8 mouse cellular contexts compared by ENCODE assay signal in genomic region chr13:42303180-42303929, GRCm38 (mm10). TPM values are rescaled to one million over a fixed set of nuclear protein-coding genes. Genes with fewer than 3 reads are reported as not detected.
DNase-seq lines count a peak whose midpoint lies in the region; ATAC-seq and TF ChIP-seq lines count a peak whose summit lies in the region.

No protein-coding gene starts in this region.

- peaks cover 69% of the 10 kb centered on the region for H3K27me3 ChIP-seq in embryonic facial prominence, embryonic 10.5 days (replicated peaks; ENCODE audit: low read depth, poor library complexity, severe bottlenecking)
- H3K27me3 ChIP-seq in intestine, postnatal 0 days (replicated peaks; ENCODE audit: control insufficient read depth, insufficient read depth, low read length): no peaks in the 10 kb centered on the region

- peak; percentile 79 for TF ChIP-seq CTCF in intestine, postnatal 0 days (IDR thresholded peaks at IDR 0.05; ENCODE audit: low read depth)

- 31% methylated on average over 11 of the region's 11 CpGs for WGBS in embryonic facial prominence, embryonic 10.5 days
- 26% methylated on average over 11 of the region's 11 CpGs for WGBS in intestine, postnatal 0 days

- 0 out of 2 replicates have a peak overlapping the region, but pooled peaks have one; percentile 16 for H3K4me3 ChIP-seq in embryonic facial prominence, embryonic 10.5 days
- peak overlapping the region; percentile 52 for H3K4me3 ChIP-seq in intestine, postnatal 0 days (ENCODE audit: low read depth, low read length)

- peak; percentile 53; the same call in 1 of the 2 replicates for ATAC-seq in intestine, postnatal 0 days

- no peaks in the 10 kb centered on the region for H3K36me3 ChIP-seq in embryonic facial prominence, embryonic 10.5 days (replicated peaks)
- H3K36me3 ChIP-seq in intestine, postnatal 0 days (ENCODE audit: control insufficient read depth, insufficient read depth): 0 out of 2 replicates have a peak, but pooled peaks cover 3% of the 10 kb centered on the region

- H3K27ac ChIP-seq in embryonic facial prominence, embryonic 10.5 days (replicated peaks): 0 out of 2 replicates have a peak overlapping the region, but pooled peaks have one; percentile 14
- no peak overlapping the region for H3K27ac ChIP-seq in intestine, postnatal 0 days (ENCODE audit: low read depth, low read length)

- peak overlapping the region; percentile 26; the same call in 1 of the 2 replicates for H3K9ac ChIP-seq in intestine, postnatal 0 days (ENCODE audit: low read depth, low read length)

- H3K4me1 ChIP-seq in embryonic facial prominence, embryonic 10.5 days: peaks cover 47% of the 10 kb centered on the region
- H3K4me1 ChIP-seq in intestine, postnatal 0 days (replicated peaks; ENCODE audit: control insufficient read depth, insufficient read depth, low read length): 0 out of 2 replicates have a peak, but pooled peaks cover 9% of the 10 kb centered on the region

- no peaks in the 10 kb centered on the region for H3K9me3 ChIP-seq in embryonic facial prominence, embryonic 10.5 days
- no peaks in the 10 kb centered on the region for H3K9me3 ChIP-seq in intestine, postnatal 0 days (ENCODE audit: control insufficient read depth)

- peak; percentile 92 for DNase-seq in heart, adult 11 months
- no peak for DNase-seq in heart, postnatal 25 days (ENCODE audit: low spot score)
- DNase-seq in embryonic facial prominence, embryonic 10.5 days (ENCODE audit: low spot score): no peak
- DNase-seq in lung, postnatal 4 days: peak; percentile 23 to 26
- DNase-seq in layer of hippocampus, adult 9-11 months: no peak
- no peak for DNase-seq in thymus, postnatal 36 days
- DNase-seq in spleen, postnatal 14 days (ENCODE audit: low spot score in 2 of 2): no peak

- intact Hi-C loops in heart, postnatal 25 days (cut with DNase I): loop anchor here (1.0 to 5.0 kb wide), 5 partner anchors 126 to 661 kb away; partner anchors contain the start of gene Hivep1

- peak overlapping the region; percentile 85 for H3K4me2 ChIP-seq in intestine, postnatal 0 days (replicated peaks; ENCODE audit: low read depth)

RNA-seq across cellular contexts. Expression of gene Edn1, which starts 2.1 kb away (rescaled TPM):
- 1 to 10 TPM; 4.3 to 4.6 TPM for total RNA-seq in heart, postnatal 25 days (2021)
- 1.7 and 1.9 TPM in 2 replicates for polyA plus RNA-seq in embryonic facial prominence, embryonic 10.5 days (2016; fragmentation: Nextera tagmentation; extraction: Ambion mirVana)
- polyA plus RNA-seq in intestine, postnatal 0 days (2015; fragmentation: Nextera tagmentation; extraction: Ambion mirVana): 4.4 and 4.8 TPM in 2 replicates

Comparison
In these comparisons a context has a peak if more than half of its experiments do, and no peak if none do; other contexts are left out.
1. DNase-seq: peak in heart, adult 11 months (single experiment) and lung, postnatal 4 days (2 of 2); none in heart, postnatal 25 days (single experiment), embryonic facial prominence, embryonic 10.5 days (single experiment), layer of hippocampus, adult 9-11 months (single experiment), thymus, postnatal 36 days (0 of 2) and spleen, postnatal 14 days (0 of 2).